Mouse (Mus musculus) T-helper 17 cell (primary cell): ENCODE data around the gene Olfr1414.
"Not testable (repeated sequence)": the region's sequence is repeated elsewhere in the genome, so short reads cannot be mapped to it uniquely, and the experiment has no call there.

Source experiments
- in situ Hi-C, 2 experiments: fragments of 300-600 bp; cut with MboI, MseI; formaldehyde crosslinking; loops; 1 replicate in 1 of 2; 2 replicates in 1 of 2; pipeline ENCODE4 v1.15.1; 2025; ENCODE audit warnings: high pct_unique_total_duplicates in 2 of 2

Gene Olfr1414

DNA sequence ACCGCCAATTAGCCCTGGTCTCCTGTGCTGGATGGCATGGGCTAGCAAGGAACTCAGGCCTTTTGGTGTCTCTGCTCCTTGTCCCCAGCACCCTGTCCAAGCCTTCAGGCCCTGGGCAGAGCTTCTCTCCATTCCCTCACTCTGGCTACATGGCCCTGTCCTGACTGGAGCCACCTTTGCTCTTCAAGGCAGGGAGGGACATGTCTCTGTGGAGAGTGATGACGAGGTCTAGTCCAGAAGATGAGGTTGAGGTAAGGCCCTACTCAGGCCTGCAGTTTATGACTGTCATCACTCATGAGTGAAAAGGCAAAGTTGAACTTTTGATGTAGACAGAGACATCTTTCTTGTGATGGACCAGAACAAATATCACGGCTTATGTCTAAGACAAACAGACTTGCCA lies at the start of gene Olfr1414:
TSS of gene Olfr1414 (minus strand) at position 101 of the 400 bp plus-strand sequence.
- in situ Hi-C loops = loop anchor here in 1 of 2 experiments (5.0 kb wide), 1 partner anchor 89 kb away; the partner anchor contains the start of gene Olfr1410

GRCm38 (mm10) chr1:92545929-92546328 lies 27.5 kb upstream of the Olfr1414 start:
- in situ Hi-C loops = no loop called here

DNA sequence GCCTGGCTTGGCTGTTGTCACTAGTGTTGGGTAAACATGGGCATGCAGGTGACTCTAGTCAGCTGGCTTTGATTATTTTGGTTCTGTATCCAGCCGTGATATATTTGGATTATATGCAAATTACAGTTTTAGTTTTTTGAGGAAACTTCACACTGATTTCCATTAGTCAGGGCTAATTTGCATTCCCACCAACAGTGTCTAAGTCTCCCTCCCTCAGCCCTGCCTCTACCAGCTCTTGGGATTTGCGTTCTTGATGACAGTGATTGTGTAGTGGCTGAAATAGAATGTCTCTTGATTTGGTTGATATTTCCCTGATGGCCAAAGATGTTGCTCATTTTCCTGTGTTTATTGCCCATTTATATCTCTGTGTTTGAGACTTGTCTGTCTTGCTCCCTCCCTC lies 20.6 kb upstream of the Olfr1414 start:
- in situ Hi-C loops = no loop called here

GRCm38 (mm10) chr1:92536972-92537371 lies 18.5 kb upstream of the Olfr1414 start:
- in situ Hi-C loops = no loop called here

DNA sequence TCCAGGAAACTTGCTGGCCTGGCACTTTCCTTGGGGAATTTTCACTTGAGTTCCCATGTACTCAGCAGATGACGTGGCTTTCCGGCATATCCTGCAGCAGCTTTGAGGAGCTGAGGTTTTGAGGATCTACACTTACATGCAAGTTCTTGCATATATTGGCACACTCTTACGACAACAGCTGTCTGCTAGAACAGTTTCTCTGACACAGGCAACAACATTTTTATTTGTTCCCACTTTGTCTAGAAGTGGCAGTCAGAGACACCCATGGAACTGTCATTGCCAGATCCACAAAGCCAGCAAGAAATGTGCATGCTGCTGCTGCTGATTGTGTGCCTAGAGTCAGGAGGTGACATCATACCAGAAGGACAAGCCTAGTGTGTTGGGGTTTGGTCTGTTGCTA lies 5.3 kb upstream of the Olfr1414 start:
- in situ Hi-C loops = no loop called here

DNA sequence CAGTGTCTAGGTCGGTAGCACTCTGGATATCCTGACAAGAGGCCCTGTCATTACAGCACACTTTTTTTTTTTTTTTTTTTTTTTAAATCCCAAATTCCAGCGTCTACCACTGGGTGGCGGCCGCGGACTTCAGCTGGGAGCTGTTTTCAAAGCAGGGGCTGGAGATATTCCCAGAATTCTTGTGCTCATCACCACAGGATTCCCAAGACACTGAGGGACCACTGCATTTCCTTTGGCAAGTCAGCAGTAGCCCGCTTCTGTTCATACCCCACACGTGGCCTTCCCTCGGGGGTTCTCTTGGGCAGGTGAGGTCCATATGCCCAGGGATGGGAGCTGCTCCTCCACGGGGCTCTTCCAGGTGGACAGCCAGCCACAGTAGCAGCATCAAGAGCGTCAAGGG lies 2.9 kb upstream of the Olfr1414 start:
- in situ Hi-C loops = no loop called here

DNA sequence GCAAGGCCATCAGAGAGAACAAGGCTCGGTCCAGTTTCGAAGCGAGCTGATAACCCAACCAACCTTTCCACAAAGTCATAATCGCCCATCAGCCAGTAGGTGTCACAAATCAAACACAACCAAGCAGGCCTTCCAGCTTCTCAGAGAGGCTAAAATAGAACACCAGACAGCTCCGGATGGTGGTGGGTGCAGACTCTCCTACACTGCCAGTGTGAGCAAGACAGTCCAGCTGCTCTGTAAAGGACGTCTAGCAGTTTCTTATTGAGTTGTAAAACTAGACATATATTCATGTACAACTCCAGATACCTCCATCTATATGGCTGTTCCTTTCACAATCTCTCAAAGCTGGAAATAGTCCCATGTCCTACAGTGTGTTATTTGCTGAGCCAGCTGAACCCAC lies 585 bp upstream of the Olfr1414 start:
- in situ Hi-C loops = loop anchor here in 1 of 2 experiments (5.0 kb wide), 1 partner anchor 88 kb away; the partner anchor contains the start of gene Olfr1410

DNA sequence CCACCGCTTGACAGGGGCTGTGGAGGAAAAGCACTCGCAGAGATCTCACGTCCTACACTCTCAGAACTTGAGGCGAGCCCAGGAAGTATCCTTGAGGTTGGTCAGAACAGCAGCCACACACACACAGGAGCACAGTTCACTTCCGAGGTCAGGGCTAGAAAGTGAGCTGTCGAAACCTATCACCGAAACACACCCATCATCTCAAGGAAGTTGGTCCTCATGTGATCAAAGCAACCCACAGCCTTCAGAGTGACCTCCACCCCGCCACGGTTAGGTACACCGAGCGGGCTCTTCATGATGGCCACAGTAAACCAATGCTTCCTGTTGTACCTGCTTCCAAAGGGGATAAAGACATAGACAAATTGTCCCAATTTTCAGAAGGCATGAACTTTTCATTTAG lies 3.1 kb downstream of the Olfr1414 start:
- in situ Hi-C loops = loop anchor here in 1 of 2 experiments (5.0 kb wide), 1 partner anchor 92 kb away; the partner anchor contains the start of gene Olfr1410

DNA sequence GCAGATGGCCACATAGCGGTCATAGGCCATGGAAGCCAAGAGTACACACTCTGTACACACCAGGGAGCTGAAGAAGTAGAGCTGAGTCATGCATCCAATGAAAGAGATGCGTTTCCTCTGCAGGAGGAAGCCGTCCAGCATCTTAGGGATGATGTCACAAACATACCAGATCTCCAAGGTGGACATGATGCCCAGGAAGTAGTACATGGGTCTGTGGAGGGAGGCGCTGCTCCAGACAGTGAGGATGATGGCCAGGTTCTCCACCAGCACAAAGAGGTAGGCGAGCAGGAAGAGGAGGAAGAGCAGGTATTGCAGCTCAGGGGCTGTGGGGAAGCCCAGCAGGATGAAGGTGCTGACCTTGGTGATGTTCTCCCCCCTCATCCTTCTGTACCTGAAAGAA lies 6.8 kb downstream of the Olfr1414 start:
- in situ Hi-C loops = not testable (repeated sequence)

GRCm38 (mm10) chr1:92496001-92496400 lies 22.5 kb downstream of the Olfr1414 start, which contains the start of gene Olfr1415:
Gene Olfr1415, minus strand, starts transcription at chr1:92496101.
- in situ Hi-C loops = no loop called here

DNA sequence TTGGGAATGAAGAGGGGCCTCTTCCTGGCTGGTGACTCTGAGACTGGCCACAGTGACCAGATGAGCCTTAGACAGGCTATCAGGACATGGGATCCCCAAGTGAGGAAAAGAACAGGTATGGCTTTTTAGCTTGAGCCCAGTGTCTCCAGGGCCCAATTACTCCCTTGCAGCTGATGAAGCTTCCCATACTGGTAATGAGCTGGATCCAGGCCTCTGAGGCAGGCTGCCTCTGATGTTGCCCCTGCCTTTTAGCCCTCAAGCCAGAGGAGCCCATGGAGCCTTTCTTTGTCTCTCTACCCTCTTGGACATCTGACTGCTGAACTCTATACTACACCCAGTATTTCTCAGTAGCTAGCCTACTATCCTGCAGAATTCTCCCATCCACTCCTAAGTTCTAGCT lies 33.4 kb downstream of the Olfr1414 start, which contains the start of gene Olfr1416:
TSS of gene Olfr1416 (minus strand) at position 101 of the 400 bp plus-strand sequence.
- in situ Hi-C loops = no loop called here

DNA sequence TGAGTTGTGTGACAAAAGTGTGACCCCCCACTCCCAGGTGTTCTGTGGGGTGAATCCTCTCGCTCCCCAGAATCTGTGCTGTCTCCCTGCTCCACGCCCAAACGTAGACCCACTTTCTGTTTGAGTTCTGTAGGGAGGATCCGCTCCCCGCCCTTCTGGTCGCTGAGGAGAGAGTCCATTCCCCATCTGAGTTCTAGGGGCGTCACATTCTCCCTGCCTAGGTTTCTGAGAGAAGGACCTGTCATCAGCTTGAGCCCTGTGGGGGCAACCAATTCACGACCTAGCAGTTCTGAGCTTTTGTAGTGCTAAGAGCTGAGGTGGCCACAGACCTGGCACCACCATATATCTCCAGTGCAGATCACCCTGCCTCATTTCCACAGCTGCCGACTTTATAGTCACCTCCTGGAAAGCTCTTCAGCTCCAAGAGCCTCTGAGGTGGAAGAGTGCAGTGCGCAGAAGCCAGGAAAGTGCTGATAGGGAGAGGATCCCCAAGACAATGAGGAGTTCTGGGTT lies 44.3 kb downstream of the Olfr1414 start:
- in situ Hi-C loops = loop anchor here (10.0 to 25.0 kb wide), 4 partner anchors 359 to 1429 kb away; no protein-coding TSS in a partner anchor

DNA sequence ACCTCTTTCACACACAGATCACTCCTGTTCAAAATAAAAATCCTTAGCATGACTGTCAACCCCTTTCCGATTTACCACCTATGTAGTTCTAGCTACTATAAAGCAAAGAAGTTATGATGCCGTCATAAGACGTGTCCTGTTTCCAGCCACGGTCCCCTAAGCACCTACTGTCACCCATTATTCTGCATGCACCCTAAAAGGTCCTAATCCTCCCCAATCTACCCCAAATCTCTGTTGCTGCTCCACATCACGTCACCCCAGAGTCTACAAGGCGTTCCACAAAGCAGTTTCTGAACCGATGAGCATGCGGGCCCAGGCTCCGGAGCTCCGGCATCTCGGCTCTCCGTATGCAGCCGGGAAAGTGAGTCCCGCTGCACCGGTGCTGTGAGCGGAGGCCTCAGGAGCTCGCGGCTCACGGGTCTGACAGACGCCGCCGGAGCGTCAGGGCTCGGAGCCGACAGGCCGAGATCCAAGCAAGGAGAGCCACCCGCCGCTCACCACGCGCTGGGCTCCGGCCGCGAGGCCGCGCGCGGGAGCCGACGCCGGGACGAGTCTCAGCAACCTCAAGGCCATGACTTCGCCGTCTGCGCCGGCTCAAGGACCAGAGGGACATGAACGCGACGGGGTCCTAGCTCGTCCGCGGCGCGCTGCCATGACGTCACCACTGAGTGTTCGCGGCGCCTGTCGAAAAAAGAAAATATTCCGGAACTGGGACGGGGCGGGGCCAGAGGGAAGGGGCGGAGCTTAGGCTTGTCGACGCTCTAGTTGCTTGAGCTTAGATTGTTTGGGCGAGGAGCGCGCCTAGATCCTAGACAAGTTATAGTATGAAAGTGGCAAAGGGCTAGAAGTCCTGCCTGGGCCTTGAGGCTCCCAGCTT lies 45.1 kb downstream of the Olfr1414 start, which contains the start of gene Ndufa10:
TSS of gene Ndufa10 (minus strand) at position 696 of the 877 bp plus-strand sequence.
- in situ Hi-C loops = loop anchor here (10.0 to 25.0 kb wide), 4 partner anchors 359 to 1429 kb away; no protein-coding TSS in a partner anchor

DNA sequence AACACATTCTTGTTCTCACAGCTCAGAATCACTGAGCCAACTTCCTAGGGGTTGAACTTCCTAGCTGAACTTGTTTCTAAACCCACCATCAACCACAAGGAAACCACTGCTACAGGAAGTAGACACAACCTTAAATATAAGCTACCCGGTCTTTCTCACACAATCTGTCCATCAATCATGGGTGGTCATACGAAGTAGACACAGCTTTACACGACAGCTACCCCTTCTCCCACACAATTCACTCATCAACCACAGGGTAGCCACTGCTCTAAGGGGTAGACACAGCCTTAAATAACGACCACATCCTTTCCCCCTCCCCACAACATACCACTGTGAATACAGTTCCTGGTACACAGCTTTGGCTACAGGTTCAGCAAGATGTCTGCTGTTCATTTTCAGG lies 49.6 kb downstream of the Olfr1414 start:
- in situ Hi-C loops = loop anchor here in 1 of 2 experiments (25.0 kb wide), 1 partner anchor 507 kb away; no protein-coding TSS in a partner anchor

DNA sequence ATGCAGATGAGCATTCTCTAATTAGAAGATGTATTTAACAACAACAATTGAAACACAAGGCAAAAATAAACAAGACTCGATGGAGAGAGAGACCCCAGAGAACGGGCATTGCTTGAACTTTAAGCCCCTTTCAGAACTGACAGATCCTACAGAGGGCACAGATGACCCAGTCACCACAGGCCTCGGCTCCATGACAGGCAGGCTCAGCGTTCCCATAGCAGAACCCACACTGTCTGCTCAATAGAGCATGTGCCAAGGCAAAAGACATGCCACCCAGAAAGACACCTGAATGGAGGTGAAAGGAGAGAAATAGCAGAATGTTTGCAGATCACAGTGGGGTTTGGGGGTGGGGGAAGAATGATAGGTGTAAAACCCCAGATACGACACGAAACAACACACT lies 60.0 kb downstream of the Olfr1414 start:
- in situ Hi-C loops = loop anchor here in 1 of 2 experiments (25.0 kb wide), 1 partner anchor 496 kb away; no protein-coding TSS in a partner anchor

DNA sequence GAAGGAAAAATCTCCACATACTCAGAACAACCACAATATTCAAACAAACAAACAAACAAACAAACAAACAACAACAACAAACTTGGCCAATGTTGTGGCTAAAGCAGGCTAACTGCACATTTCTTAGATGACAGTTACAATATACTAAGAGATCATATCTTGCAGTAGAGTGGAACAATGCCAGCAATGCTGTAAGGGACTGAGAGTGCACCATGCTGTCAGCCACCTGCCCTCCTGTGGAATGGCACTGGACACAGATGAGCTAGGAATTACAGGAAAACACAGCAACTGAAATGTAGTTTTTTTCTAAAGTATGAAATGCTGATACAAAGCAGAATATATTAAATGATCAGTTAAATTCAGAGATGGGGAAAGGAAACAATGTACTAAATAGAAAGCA lies 60.7 kb downstream of the Olfr1414 start:
- in situ Hi-C loops = loop anchor here in 1 of 2 experiments (25.0 kb wide), 1 partner anchor 495 kb away; no protein-coding TSS in a partner anchor
